Mouse (Mus musculus) ovary, postnatal 10 days (tissue): Measurements from ENCODE around the gene Anks1.
"Not testable (repeated sequence)": the region's sequence is repeated elsewhere in the genome, so short reads cannot be mapped to it uniquely, and the experiment has no call there.

Experiments used
- DNase-seq: peaks from one replicate; pipeline ENCODE4 v3.0.0; 2022; ENCODE audit warnings: low spot score

The Anks1 gene

DNA sequence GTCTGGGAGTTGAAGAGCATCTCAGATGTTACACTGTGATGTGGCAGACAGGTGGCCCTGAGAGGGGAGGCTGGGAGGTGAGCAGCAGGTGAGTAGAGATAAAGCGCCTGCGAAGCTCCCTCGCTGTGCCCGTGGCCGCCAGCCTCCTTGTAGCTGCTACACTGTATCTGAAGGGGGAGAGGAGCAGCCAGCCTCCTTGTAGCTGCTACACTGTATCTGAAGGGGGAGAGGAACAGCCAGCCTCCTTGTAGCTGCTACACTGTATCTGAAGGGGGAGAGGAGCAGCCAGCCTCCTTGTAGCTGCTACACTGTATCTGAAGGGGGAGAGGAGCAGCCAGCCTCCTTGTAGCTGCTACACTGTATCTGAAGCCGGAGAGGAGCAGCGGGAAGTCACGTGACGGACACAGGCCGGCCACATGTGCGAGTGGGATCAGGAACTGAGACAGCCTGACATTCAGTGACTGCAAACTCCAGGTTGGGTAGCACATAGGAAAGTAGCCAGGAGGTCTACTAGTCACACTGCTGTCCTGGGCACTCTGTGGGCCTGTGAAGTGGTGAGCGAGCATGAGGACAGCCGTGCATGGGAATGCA is 90.7 kb downstream of the Anks1 start:
- not testable (repeated sequence) for DNase-seq

DNA sequence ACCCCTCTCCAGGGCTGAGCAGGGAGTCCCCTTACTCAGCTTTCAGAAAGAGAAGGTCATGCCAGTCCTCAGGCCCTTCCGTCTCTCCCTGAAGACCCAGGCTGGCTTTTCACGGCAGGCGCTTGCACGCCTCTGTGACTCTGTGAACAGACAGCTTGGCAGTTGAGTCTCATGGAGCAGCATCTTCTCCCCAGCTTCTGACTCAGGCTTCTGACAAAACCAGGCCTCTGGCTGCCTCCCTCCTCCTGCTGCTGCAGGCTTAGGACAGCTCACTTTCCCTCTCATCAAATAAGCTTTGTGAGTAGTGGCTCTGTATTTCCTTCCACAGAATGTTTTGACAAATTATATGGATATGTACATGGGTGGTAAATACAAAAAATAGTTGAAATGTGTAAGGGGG is 91.3 kb downstream of the Anks1 start:
- DNase-seq: no peak

DNA sequence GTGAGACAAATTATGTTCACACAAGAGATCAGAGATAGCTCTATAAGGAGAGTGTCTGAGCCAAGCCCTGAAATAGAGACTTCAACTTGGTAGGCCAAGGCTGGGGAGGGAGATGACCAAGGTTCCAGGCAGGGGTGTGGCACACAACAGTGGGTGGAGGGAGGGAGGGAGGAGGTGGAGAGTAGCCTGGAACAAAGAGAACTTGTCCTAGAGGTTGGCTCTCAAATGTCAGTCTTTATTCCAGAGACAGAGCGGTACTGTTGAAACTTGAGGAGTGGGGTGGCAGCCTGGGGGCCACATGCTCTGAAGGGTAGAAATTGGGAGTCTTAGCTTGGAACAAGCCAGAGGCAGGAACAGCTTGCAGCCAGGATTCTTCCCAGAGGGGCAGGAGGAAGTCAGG is 91.7 kb downstream of the Anks1 start:
- no peak for DNase-seq

DNA sequence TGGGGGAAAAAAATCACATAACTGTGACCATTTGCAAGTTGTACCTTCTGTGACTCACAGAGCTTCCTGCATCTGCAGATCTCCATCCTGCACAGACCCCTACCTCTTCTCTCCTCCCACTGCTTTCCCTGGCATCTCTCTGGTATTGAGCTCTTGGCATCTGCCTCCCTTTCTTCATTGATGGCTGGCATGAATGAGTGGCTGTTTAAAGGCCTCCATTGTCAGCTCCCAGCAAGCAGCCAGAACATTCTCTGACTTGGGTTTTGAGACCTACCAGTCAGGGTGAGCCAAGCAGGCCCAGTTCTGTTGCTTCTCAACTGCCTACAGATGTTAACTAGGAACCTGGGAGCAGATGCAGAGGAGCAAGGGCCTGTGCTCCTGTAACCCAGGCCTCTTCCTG is 96.3 kb downstream of the Anks1 start:
- no peak for DNase-seq

DNA sequence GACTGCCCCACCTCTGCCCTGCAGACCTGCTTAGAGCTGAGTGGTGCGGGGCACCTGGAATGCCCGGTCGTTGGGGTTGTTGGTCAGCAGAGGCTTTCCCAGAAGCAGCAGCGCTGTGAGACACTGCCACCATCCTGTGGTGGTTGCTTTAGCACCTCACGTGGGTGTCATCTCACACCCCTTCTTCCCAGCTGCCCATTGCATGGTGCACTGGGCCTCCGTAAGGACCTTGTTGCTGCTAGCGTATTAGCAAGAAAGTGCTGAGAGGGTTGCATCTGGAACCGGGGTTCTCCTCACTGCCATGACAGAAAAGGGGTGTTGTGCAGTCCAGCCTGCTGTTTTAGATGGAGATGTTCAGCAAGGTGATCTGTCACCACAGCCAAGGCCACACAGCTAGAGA is 97.1 kb downstream of the Anks1 start:
- no peak for DNase-seq

DNA sequence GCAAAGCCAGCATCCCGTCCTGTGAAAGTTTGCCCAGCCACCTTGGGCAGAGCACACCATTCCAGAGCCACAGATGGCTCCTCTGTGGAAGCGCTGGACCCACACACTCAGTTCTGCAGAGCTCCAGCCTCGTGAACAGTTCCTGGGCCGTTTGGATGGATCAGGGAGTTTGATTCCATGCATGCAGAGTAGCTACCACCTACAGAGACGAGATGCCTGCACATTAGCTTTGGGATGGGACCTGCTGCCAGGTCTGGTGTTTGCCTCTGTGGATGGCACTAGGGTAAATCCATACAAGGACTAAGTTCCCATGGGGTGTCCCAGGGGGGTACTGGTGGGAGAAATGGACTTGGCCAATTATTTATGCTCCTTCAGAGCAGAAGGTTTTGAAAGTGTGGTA is 97.5 kb downstream of the Anks1 start:
- no peak for DNase-seq

DNA sequence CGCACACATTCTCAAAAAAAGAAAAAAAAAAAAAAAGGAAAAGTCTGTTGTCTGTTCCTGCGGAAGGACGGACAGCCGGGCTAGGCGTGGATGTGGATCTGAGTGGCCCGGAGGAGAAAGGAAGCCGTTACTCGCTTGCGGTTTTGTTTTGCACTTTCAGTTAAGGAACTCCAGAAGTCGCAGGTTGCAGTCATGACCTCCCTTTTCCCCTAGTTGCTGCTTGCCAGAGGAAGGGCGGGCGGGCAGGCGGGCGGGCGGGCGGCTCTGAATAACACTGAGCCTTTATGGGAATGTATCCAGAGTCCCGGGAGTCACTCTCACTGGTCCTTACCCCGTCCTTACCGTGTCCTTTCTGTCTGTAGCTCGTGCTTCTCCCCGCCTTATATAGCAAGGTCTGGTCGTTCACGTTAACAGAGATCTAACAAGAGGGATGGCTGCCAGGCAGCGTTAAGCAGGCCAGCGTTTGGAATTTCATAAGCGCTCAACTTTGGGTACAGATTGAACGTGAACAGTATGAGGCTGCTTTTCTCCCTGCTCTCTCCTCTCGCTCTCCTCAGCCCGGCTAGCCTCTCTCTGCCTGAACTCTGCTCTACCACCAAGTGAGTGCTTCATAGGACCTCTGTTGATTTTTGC is 98.2 kb downstream of the Anks1 start:
- peak; percentile 40 for DNase-seq

DNA sequence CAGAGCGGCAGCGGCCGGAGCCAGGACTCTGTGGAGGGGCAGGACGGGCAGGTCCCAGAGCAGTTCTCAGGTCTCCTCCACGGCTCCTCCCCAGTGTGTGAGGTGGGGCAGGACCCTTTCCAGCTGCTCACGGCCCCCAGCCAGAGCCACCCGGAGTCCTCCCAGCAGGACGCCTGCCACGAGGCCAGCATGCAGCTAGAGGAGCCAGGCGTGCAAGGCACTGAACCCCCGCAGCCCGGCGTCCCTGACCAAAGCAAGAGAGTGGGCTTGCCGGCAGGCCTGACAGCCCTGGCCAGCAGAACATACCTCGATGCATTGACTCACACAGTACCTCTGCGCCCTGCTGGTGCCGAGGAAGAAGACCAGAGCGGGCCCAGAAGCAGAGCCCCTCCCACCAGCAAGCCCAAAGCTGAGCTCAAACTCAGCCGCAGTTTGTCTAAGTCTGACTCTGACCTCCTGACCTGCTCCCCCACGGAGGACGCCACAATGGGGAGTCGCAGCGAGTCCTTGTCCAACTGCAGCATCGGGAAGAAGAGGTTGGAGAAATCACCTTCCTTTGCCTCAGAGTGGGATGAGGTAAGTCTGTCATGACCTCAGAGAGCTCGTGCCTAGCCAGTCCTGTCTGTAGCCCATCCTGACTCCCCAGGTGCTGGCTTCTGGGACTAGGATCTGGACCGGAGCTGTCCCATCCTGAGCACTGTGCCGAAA is 98.9 kb downstream of the Anks1 start:
- DNase-seq: peak; percentile 48

DNA sequence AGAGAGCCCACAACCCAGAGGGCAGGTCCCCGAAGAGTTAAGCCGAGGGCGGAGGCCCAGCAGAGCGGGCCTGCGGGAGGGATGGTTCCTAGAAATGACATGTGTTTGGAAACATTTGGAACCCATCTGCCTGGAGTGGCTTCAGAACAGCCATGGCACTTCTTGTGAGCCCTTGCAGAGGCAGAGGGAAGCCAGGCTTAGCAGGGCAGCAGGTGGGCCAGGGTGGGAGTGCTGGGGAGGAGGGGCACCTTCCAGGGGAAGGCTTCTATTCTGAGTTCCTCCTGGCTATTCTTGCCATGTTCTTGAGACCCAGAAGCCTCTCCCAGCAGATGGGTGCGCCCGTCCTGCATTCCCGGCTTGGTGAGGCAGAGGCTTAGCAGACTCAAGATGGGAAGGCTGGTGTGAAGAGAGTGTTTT is 99.5 kb downstream of the Anks1 start:
- no peak for DNase-seq

DNA sequence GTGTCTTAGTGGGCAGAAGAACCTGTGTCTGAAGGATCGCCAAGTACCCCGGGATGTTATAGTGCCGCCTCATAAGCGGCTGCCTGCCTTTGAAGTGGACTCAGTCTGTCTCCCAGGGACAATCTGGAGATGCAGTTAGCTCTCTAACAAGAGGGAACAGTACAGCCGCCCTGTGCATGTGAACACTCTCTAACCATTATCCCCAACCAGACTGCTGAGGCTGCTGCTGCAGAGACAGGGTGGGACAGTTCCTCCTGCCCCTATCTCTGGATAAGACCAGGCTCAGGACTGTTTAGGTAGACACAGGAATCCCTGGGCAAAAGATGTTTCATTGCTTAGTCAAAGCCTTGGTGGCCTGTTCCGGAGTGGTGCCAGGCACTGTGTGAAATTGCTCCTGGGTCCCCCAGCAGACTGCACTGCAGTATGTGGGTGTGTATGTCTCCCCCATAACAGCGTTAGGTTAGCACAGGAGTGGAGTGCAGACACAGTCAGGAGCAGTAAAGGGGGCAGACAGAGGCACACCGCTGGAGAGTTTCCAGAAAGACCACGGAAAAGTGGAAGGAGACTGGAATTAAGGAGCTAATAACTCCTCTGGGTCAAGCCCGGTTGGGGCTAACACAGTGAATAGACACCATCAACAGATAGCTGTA is 100.1 kb downstream of the Anks1 start:
- DNase-seq: no peak

DNA sequence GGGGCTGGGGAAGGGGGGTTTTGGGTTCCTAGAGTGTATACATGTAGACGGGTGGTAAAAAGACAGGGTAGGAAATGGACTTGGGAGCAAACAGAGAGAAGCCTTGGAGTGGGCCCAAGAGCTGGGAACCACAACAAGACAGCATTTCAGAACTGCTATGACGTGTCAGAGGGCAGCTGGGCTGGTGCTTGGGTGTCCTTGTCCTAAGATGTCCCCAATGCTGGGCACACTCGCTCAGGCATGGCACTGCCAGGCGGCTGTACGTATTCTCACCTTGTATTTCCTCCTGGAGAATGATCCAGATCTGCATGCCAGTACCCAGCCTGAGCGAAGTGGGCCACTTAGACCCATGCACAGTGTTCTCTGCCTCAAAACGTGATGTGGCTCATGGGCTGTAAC is 100.6 kb downstream of the Anks1 start:
- no peak for DNase-seq

DNA sequence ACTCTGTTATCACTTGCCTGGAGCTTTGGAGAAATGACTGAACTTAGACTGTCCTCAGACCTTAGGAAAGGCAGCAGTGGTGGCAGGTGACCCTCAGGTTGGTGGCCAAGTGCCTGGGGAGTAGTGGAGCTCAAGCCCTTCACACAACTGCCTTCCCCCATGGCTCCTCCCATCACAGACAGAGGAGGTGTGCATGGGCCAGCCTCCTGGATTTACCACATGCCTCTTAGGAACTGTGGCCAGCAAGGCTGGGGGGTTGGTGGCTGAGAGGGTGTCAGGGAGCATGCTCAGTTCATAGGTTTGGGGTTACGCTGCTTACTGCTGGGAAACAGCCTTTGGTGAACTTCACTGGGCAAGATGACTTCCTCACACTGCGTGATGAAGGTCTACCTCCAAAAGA is 101.8 kb downstream of the Anks1 start:
- DNase-seq: no peak

DNA sequence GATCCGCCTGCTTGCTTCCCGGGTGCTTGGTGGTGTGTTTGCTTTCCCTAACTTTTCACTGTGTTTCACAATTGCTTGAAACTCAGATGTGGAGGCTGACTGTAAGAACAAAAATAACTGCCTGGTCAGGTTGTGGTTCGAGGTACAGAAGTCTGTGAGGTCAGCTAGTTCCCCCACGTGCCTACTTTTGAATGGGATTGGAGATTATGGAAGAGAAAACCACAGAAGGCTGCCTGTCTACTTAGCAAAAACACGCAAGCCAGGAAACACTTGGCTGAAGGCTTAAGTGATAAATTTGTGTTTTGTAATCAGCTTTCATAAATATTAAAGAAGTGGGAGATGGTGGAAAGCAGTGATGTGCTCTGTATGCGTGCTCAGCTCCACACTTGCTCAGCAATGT is 103.7 kb downstream of the Anks1 start:
- DNase-seq: no peak

DNA sequence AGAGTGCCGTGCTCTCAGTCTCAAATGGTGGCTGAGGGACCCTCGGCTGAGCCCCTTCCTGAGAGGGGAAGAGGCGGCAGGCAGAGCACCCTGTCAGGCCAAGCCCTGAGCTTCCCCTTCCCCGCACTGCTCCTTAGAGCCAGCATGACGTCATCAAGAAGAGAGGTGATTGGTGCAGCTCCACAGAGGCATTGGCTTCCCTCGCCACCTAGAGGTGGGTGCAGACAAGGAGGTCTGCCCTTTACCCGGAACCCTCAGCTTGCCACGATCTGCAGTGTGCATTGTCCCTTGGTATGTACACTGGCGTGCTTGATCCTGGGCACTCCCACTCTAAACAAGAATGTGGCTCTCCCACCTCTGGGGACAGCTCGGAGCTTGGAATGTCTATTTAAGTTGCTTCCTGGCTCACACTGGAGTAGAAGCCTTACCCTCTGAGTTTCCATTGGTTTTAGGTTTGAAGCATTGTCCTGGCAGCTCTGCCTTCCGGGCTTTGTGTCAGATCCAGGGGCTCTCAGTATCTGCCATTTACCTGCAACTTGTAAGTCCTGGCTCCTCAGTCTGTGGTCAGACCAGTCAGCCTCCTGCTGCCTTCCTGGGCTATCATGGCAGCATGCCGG is 104.3 kb downstream of the Anks1 start:
- DNase-seq: no peak

DNA sequence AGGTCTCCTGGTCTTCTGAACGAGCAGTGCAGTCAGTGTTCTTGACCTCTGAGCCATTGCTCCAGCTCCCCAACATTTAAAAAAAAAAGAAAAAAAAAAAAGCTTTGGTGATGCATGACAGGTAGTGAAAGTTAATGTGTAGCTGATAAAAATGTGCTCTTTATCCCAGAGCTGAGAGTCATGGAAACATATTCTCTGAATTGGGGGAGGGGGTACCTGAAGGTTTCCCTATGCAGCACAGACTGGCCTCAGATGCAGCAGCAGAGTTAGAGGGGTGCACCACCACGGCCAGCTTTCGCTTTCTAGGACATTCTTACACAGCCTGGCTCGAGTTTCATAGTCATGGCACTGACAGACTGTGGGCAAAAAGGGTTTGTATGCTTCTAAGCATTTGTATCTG is 105.3 kb downstream of the Anks1 start:
- no peak for DNase-seq

DNA sequence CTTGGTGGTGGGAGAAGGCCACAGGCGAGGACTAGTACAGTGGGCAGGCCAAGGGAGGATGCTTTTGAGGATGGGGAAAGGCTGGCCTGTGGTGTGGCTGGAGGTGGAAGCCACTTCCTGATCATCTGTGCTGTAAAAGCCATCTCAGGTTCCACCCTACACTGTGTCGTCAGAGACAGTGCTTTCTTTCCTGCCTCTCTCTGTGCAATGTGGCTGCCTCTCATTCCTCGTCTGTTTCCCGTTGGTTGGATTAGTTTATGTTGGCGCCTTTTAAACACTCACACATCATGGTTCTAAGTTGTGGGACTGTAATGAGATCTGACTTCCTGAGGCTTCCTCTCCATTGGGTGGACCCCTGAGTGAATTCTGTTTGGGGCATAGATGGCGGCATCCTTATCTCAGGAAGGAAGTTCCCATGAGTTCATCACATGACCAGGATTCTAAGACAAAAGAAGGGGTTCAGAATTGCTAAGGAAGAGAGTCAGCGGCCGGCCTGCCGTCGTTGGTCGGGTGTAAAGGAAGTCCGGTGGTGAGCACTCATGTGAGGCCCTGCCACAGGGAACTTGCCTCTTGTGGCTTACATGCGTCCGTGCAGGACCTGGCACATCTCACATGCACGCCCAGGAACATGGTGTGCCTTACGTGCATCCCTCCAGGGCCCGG is 106.1 kb downstream of the Anks1 start:
- no peak for DNase-seq

DNA sequence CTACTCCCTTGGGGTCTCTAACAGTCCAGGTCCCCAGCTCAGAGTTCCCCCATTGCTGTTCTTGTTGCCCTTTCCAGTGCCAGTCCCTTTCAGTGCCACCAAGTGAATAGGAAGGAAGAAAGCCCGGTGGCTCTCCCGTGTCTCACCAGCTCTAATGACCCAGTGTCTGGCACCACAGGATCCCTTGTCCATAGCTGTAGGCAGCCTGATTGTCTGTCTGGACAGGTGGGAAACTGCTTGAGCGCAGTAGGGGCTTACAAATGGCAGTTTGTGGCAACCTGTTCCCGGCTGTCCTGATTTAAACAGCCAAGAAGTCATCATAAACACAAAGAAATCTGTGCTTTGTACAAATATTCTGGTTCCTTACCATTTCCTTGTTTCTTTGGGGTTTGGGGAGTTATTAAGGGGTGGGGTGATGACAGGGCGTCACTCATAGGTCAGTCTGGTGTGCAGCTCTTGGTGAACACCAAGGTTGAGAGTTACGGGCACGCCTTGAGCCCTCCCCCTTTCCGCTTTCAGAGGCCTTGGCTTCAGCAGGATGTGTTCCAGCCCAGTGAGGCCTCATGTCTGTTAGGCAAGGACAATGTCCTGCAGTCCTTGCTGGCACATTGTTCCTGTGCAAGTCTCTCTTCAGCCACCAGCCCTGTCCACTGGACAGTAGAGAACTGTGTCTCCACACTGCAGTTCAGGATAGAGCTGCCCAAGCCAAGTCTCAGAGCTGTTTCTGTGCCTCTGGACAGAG is 107.1 kb downstream of the Anks1 start:
- no peak for DNase-seq

DNA sequence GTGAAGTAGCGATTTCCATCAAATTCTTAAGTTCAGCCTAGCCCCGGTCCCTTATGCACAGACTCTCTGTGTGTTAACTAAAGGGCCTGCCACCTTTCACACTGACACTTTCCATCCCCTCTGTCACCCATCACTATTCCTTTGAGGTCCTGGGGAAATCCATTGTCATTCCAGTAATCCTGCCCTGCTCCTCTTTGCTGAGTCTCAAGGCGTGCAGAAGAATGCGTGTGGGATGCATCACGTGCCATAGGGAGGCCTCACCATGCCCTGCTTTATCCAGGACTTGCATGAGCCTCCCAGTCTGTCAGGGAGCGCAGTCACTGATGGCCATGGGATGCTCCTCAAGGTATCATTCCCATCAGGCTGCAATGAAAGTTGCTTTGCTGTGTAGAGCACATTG is 109.2 kb downstream of the Anks1 start:
- DNase-seq: no peak

DNA sequence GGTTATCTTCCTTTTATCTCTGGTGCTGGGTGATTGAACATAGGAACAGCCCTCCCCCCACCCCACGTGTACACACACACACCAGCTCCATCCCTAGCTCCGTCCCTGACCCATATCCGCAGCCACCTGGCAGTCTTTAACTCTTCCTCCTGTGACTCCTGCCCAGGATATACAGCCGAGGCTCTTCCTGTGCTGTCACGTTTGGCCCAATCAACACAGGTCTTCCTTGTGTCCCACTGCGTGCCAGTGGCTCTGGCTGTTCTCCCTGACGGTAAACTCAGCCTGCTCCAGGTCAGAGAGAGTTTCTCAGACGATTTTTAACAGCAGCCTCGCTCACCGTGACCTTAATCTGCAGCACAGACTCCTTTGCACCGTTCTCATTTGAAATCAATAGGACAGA is 109.7 kb downstream of the Anks1 start:
- DNase-seq: no peak

DNA sequence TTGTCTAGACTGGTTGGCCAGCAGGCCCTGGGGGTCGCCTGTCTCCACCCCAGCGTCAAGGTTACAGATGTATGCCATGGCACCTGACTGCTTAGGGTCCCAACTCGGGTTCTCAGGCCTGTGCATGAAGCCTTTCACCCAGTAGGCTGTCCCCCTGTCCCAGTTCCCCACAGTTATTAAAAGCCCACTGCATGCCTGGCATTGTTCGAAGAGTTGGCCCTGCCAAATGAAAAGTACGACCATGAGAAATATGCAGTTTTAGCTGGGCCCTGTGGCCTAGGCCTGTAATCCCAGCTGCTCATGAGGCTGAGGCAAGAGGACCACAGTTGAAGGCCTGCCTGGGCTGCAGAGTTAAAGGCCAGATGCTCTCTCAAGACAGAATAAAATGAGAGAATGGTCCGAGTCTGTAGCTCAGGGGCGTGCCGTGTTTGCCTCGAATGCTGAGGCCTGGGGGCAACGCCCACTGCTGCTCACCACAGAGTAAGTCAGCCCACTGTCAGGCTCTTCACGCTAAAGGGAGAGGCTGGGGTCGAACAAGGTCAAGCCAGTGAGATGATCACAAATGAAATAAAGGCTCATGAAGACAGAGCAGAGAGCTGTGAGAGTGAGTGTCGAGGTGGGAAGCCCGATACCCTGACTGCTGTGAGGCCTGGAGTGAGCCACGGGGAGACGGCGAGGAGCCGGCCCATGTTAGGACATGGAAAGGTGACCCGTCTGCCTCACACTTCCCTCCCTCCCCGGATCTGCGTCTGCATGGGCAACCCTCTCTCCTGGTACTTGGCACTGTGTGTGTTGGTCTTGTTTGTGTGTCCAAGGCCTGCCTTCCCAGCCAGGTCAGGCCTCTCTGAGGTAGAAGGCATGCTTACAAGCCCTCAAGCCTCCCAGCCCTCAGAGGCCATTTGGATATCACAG is 110.9 kb downstream of the Anks1 start:
- DNase-seq: no peak
